Mouse (Mus musculus) G1E (cell line): Measurements from ENCODE around the gene Tppp.

Source experiments
- CTCF ChIP-seq: IDR thresholded peaks from 2 replicates; pipeline ENCODE4 v1.5.1; 2012; ENCODE audit warnings: low read depth, low read length, inconsistent platforms, mixed read lengths
- GATA1 ChIP-seq: IDR thresholded peaks from 2 replicates; pipeline ENCODE4 v1.6.1; 2012; ENCODE audit warnings: borderline replicate concordance, low read length, inconsistent platforms, mixed read lengths
- GATA2 ChIP-seq: IDR thresholded peaks from 2 replicates; pipeline ENCODE4 v1.6.1; 2012; ENCODE audit warnings: low read depth, low read length, inconsistent platforms, borderline replicate concordance
- POLR2AphosphoS5 ChIP-seq: IDR thresholded peaks from 2 replicates; pipeline ENCODE4 v1.6.1; 2012; ENCODE audit warnings: low read depth, low read length, inconsistent platforms; ENCODE audit not compliant: insufficient replicate concordance
- TAL1 ChIP-seq: conservative IDR thresholded peaks from 2 replicates; pipeline ENCODE4 v1.6.1; 2012; ENCODE audit warnings: low read depth, low read length, inconsistent platforms, mixed read lengths

DNA sequence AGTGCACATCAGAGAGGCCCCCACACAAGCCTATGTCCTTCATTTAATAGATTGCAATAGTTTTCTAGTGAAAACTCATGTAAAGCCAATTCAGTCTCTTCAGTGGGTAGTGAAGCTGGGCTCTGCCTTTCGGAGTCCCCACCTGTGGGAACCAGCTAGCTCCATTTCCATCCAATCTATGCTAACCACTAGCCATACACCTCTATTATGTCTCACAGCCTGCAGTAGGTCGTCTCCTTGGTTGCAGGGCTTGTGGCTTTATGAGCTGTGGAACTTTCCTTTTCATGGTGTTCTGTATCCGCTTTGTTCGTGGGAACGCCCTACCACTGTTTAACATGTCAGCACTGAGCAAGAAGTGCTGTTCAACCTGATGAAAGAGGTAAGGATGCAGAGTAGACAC is 45.7 kb upstream of the Tppp start, which contains the start of gene Zdhhc11:
- TF ChIP-seq CTCF (no peak), TAL1 (no peak), GATA1 (no peak), GATA2 (no peak), POLR2AphosphoS5 (no peak)
